Mouse (Mus musculus): Measurements from ENCODE around the gene Elp4.

The Elp4 gene

GRCm38 (mm10) chr2:105684991-105685650 is 219.2 kb downstream of the Elp4 start:
- DNase-seq (ENCODE audit: extremely low read depth, insufficient read length, low spot score), result no peak

- no peak for DNase-seq (ENCODE audit: extremely low read depth, insufficient read length, low spot score)
Observed at GRCm38 (mm10) chr2:105683771-105684410, 220.5 kb downstream of the Elp4 start.

- no peak for DNase-seq (ENCODE audit: extremely low read depth, insufficient read length, low spot score)
Observed at GRCm38 (mm10) chr2:105682634-105683351, 221.6 kb downstream of the Elp4 start.

DNA sequence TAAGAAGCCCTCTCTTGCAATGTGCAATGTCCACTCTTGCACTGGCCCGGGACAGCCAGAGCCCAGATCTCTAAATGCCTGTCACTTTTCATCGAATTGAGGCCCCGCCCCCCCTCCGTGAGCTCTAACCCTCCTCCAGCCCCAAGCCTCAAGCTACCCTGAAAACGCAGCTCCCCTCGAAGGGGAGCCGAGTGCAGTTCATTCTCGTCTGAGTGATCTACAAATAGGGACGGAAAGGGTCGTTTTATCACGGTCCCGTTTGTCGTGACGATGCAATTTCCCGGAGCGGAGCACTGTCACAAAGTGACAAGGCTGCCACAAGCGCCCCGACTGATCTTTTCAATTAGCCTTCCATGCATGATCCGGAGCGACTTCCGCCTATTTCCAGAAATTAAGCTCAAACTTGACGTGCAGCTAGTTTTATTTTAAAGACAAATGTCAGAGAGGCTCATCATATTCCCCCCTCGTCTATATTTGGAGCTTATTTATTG is 222.3 kb downstream of the Elp4 start:
- DNase-seq (ENCODE audit: extremely low read depth, insufficient read length, low spot score), result no peak

GRCm38 (mm10) chr2:105680999-105681710 is 223.2 kb downstream of the Elp4 start:
- no peak for DNase-seq (ENCODE audit: extremely low read depth, insufficient read length, low spot score)

- DNase-seq (ENCODE audit: extremely low read depth, insufficient read length, low spot score), result no peak
Observed at GRCm38 (mm10) chr2:105680146-105680998, 224.0 kb downstream of the Elp4 start.

DNA sequence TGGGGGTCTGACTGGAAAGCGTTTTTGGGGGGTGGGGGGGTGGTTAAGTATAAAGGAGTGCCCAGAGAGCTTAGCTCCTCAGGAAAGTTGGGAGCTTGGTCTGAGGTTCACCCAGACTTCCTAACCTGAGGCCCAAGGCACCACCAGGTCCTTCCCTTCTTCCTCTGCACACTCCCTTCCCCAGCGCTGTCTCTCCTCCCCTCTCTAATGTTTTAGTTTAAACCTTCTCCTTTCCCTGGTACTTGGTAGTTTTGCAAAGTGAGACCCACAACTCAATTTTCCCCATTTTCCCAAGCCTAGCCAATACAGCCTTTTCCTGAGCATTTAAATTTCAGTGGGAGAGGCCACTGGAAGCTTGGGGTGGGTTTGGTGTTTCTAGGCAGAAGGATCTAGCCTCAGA is 225.0 kb downstream of the Elp4 start:
- no peak for DNase-seq (ENCODE audit: extremely low read depth, insufficient read length, low spot score)

DNA sequence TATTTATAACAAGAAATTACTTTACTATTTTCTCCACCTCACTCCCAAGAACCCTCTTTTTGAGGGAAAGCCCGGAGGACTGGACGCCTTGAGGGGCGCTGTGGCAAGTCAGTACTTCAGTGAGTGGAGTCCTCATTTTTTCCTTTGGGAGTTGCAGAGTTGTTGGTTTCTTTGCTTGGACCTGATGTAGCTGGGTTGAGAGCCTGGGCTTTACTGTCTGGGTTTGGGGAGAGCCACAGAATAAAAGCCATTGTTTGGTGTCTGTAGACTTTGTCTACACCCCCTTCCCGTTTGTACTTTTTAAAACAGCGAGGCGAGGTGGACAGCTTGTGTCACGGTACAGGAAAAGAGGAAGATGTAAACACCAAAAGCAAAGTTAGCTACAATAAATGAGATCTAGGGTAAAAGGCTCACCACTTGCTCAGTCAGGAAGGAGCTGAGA is 225.5 kb downstream of the Elp4 start:
- DNase-seq (ENCODE audit: extremely low read depth, insufficient read length, low spot score), result no peak

GRCm38 (mm10) chr2:105678306-105678705 is 226.1 kb downstream of the Elp4 start:
- no peak for DNase-seq (ENCODE audit: extremely low read depth, insufficient read length, low spot score)

DNA sequence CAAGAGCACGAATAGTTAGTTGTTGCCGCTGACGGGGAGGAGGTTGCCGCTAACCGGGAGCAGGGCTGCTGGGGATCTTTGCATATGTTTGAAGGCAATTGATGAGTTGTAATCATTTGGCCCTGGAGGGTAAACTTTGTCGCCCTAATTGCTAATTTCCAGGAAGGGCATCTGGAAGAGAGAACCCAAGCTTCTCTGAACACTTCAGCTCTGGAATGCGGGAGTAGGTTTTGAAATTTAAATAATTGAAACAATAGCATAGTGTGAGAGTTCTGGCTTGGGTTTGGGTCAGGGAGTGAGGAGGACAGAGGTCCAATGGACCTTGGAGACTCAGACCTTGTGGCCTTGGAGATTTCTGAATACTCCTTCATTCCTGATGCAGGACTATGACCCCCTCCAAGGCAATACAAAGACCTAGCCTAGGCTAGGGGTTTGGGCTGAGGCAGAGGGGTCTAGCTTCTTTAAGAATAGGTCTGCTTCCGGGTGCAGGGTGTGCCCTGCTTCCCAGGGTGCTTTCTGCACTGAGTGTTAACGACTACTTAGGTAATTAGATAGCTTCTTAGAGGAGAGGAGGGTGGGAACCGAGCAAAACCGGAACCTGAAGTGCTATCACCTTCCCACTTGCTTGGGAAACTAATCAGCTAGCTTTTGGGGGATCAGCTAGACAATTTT is 226.8 kb downstream of the Elp4 start:
- DNase-seq (ENCODE audit: extremely low read depth, insufficient read length, low spot score), result no peak

- DNase-seq (ENCODE audit: extremely low read depth, insufficient read length, low spot score), result peak; percentile 29
Observed at GRCm38 (mm10) chr2:105676909-105677433, 227.4 kb downstream of the Elp4 start.

DNA sequence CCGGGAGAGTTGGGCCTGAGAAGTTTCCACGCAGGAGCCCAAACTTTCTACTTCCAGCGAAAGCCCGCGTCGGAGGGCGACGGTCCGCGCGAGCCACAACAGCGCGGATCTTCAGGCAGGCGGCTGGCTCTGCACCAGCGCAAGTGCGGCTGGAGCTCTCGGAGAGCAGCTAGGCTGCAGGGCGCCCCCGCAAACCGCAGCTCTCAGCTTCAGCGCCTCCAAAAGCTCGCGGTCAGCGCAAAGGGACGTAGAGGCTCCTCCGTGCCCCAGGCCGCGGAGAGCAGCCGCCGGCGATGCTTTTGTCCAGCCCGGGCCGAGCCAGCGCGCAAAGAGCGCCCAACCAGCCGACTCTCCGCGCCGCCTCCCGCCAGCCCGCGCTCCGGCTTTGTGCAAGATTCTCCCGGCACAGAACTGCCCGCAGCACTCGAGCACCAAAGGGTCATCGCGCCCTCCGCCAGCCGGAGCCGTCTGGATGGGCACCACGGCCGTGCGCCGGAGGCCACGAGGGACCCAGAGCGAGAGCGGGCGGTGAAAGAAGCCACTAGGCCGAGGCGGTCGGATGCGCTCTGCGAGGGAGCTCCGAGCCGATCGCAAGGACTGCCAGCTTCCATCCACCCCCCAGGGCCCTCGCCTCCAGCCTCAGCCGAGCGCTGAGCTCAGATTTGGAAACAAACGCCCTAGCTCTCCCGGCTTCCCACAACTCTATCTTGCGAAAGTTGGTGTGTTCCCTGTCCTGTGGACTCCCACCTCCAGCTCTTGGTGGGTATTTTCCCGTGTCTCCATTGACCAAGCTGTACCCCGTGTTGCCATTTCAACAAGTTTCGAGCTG is 228.1 kb downstream of the Elp4 start:
- DNase-seq (ENCODE audit: extremely low read depth, insufficient read length, low spot score), result peak; percentile 81

DNA sequence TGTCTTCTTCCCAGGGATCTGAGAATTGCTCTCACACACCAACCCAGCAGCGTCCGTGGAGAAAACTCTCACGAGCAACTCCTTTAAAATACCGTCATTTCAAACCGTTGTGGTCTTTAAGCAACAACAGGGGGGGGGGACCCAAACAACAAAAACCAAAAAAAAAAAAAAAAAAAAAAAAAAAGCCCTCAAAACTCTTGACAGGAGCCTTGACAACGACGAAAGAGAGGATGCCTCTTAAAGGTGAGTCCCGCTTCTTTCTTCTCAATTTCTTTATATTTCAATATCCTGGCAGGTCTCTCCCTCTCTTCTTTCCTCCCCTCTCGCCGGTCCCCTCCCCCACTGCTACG is 228.7 kb downstream of the Elp4 start:
- DNase-seq (ENCODE audit: extremely low read depth, insufficient read length, low spot score), result no peak

- peak; percentile 83 for DNase-seq (ENCODE audit: extremely low read depth, insufficient read length, low spot score)
Observed at GRCm38 (mm10) chr2:105674875-105675729, 229.3 kb downstream of the Elp4 start.

DNA sequence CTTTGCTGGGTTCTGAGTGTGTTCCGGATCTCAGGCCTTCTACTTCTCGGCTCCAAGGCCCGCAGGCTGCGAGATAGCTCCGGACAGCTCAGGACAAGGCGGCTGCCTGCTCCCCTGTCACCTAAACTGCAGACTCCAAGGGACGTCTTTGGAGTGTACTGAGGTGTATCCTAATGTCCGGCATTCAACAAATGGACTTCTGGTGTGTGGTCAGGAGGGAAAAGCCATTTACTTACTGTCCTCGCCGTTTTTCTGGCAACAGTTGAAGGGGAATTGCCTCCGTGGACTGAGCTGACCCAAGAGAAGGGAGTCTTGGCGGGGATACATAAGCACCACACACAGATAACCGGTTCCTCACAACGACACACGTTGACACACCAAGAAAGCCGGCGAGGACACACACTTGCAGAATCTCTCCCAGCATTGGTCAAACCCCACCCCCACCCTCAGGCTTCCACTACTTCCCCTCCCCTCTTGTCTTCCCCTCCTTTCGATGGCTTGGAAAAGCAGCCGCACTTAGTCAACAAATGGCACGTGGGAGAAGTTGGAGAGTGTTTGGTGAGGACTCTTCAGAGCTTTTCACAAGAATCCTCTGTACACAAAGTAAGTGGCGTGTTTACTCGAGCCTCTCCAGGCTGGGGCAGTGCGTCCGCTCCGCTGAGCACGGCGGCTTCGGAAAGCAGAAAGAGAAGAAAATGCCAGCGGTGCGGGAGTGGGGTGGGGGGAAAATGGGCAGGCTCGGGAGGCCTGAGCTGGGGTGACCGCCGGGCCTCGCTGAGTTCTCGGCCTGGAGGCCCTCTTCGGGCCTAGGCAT is 230.1 kb downstream of the Elp4 start:
- DNase-seq (ENCODE audit: extremely low read depth, insufficient read length, low spot score), result no peak

DNA sequence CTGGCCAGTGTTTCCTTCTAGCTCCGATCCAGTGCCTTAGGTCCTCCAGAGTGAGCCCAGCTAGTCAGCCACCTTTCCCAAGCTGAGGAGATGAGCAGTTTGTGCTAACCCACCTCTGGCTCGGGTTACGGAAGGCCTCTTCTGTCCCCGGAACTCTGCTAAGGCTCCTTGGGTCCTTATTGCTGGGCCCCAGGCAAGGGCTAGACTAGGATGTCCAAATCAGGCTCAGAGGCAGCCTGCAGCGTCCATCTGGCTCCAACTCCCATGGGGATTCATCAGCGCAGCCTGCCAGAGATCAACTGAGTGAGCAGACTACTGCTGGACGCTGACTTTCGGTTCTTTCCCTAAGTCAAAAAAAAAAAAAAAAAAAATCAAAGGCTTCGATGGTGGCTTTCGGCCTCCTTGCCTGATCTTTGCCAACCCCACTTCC is 230.7 kb downstream of the Elp4 start:
- DNase-seq (ENCODE audit: extremely low read depth, insufficient read length, low spot score), result no peak

GRCm38 (mm10) chr2:105673054-105673453 is 231.3 kb downstream of the Elp4 start:
- no peak for DNase-seq (ENCODE audit: extremely low read depth, insufficient read length, low spot score)
